Mouse (Mus musculus): ENCODE results near the gene Ppp1r14d.

Ppp1r14d gene

DNA sequence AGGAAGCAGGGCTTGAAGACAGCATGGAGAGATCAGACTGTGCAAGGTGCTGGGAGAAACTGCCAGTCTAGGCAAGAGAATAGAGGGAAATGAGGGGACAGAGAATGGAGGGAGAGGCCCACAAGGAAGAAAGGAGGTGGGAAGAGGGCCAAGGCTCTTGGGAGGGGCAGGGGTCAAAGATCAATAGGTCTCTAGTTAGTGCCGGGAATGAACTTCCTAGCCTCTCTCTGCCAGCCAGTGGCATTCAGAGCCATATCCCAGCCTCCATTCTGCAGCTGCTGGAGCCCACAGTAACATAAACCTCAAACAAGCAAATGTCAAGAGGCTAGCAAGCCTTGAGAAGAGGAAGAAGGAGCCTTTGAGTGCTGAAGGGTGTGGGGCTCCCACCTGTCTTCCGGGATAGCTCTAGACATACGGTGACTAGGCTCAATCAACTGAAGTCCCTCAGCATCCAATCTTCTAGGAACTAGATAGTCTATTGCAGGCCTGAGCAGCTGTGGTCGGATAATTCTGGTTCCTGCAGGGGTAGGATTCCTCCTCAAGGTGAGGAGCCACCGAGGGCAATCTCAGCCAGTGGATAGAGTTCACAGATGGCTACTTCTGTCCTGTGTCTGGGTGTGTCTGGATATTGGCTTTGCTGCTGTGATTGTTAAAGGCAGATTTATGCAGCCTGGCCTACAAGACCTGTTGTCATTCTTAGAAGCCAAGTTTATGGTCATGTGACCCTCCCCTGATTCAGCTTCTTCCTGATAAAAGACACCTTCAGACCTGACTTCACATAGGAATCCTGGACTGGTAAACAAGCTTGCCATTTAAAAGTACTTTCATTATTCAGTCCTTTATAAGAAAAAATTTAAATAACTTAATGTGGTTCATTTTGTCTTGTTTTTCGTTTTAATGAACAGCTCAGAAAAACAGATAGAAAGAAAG is at the start of gene Ppp1r14d:
Ppp1r14d (minus strand) TSS at position 132 of the 930 bp plus-strand sequence.
- peak; percentile 42 to 43 for DNase-seq

DNA sequence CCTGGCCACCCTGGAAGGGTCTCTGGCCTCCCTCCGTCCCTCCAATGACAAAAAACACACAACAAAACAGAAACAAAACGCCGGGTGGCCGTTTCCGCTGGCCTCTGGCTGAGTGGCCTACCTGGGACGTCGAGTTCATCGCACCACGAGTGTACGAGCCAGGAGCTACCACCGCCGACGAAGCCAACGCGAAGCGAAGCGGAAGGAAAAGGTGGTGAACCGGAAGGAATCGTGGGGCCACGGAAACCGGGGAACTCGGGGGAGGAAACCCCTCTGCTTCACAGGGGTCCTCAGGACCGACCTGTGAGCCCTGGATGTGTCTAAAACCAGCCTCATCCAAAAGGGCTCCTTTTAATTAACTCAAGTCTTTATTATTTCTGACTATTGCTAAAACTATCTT is 48.1 kb upstream of the Ppp1r14d start:
- no peak for DNase-seq

DNA sequence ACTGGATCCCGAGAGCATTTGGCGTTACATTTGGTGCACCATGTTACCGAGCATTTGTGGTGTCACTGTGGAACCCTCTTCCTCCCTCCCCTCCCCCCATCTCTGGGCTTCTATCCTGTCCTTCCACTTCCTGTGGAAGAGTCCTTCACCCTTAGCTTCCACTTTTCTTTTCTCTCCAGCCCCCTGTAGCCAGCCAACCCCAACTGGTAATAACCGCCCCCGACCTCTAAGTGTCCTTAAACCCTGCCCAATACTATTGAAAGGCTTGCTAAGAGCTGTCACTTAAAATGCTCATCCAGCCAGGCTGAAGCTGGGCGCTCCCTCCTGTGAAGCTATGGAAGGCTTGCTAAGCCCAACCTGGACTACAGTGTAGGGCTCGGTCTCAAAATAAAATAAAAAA is 47.2 kb upstream of the Ppp1r14d start:
- DNase-seq: no peak

DNA sequence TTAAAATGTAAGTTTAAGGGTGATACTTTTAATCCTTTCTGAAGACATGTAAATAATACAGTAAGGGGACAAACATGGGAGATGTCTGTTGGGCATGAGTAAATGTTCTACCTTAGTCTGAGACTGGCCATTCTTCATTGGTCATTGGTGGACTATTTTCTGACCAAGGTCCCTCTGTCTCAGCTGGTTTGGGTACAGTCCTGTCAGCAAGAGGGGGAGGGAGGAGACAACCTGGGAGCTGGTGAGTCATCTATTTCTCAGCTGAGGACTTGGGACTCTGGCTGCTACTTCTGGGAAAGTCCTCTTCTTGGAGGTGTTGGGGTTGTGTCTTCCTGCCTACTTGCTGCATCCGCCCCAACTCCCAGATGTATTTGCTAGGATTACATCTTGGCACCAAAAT is 44.4 kb upstream of the Ppp1r14d start:
- DNase-seq: no peak

DNA sequence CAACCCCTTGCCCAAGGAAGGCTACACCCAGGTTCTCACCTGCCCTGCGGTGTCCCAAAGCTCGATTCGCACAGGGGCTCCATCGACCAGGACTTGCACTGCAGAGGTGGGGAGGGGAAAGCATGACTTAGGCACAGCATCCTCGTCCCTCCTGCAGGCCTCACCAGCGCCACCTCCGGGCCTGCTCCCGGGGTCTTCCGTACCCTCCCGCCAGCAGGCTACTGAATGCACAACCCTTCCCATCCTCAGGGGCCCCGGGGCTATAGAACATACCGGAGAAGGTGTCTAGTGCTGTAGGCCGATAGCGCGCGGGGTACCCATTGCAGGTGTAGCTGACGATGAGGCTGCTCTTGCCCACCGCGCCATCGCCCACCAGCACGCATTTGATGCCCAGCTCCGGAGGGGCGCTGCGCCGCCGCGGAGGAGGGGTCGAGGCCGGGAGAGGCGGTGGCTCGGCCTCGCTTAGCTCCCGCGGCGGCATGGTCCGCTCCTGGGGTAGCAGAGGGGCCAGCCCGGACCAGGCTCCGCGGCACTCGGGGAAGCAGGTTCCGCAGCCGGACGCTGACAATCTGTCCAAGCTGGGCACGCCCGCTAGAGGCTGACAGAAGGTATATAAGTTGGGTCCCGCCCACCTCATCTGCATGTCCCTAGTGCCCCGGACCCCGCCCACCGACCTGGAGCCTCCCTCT is 41.1 kb upstream of the Ppp1r14d start, which contains the start of gene Rhov:
Rhov (minus strand) TSS at position 630 of the 689 bp plus-strand sequence.
- DNase-seq: peak; percentile 78 to 85

GRCm38 (mm10) chr2:119270286-119270642 is 40.6 kb upstream of the Ppp1r14d start:
- DNase-seq: no peak

- no peak for DNase-seq
Observed at GRCm38 (mm10) chr2:119263813-119264212, 34.1 kb upstream of the Ppp1r14d start.

- peak; percentile 87 to 92 for DNase-seq
Observed at GRCm38 (mm10) chr2:119262978-119263377, 33.3 kb upstream of the Ppp1r14d start.

- DNase-seq: peak in 1 of 2 experiments; percentile 56
Observed at GRCm38 (mm10) chr2:119261326-119261725, 31.6 kb upstream of the Ppp1r14d start.

DNA sequence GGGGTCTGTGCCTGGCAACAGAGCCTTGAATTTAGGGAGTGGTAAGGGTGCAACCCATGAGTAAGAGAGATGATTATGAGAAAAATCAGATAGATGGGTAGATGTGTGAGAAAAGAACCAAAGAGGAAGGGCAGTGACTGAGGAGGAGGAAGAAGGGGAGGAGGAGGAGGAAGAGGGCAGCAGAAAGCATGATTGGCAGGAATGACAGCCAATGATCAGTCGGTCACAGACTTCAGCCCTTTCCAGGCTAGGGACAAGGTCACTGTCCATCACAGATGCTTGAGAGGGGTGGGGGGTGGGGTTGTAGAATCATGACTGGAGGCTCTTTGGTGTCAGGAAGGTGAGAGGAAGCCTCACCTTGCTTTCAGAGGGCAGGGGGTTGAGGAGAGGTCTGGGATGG is 30.8 kb upstream of the Ppp1r14d start:
- no peak for DNase-seq

DNA sequence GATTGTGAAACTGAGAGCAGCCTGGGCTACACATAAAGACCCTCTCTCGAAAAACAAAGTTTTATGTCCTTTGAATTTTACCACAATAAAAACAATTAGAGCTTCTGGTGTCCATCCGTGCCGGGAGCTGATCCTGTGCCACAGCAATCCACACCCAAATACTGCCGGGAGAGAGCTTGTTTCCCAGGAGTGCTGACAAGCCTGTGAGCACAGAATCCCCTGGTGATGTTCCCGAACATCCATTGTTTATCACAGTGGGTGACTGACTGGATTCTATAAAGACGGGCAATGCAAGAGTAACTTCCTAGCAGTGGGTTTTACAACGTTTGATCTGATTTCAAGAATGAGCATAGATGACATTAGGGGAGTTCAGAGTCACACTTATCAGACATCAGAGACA is 25.3 kb upstream of the Ppp1r14d start:
- no peak for DNase-seq

GRCm38 (mm10) chr2:119250826-119251478 is 21.2 kb upstream of the Ppp1r14d start:
- DNase-seq: peak; percentile 85 to 90

DNA sequence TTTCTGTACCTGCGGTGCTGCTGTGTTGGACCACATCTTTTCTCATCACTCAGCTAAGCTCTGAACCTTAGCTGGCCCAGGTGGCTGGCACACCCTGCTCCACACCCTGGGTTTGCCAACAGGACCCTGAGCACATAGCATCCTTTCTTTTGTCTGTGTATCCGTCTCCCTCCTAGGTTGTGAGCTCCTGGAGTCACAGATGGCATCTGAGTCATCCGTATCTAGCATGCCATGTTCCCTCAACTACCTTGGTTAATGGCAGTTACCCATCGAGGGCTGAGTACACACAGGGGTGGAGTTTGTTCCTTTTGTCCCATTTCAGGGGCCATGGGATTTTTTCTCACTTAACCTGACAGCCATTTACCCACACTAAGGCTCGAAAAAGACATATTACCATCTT is 20.7 kb upstream of the Ppp1r14d start:
- no peak for DNase-seq

- peak; percentile 61 to 75 for DNase-seq
Observed at GRCm38 (mm10) chr2:119249592-119250061, 19.9 kb upstream of the Ppp1r14d start.

DNA sequence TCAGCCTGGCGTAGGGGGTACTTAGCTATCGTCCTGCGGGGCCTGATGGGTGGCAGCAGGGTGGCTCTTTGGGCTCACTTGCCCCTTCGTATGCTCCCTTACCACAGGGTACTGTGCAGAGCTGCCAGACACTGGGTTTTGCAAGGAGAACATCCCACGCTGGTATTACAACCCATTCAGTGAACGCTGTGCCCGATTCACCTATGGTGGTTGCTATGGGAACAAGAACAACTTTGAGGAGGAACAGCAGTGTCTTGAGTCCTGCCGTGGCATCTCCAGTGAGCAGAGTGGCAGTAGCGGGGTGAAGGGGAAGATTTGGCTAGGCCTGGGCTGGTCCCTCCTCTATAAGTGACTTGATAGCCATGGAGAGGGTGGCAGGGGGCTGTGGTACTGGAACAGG is 18.2 kb upstream of the Ppp1r14d start:
- no peak for DNase-seq

- no peak for DNase-seq
Observed at GRCm38 (mm10) chr2:119245246-119245645, 15.5 kb upstream of the Ppp1r14d start.

DNA sequence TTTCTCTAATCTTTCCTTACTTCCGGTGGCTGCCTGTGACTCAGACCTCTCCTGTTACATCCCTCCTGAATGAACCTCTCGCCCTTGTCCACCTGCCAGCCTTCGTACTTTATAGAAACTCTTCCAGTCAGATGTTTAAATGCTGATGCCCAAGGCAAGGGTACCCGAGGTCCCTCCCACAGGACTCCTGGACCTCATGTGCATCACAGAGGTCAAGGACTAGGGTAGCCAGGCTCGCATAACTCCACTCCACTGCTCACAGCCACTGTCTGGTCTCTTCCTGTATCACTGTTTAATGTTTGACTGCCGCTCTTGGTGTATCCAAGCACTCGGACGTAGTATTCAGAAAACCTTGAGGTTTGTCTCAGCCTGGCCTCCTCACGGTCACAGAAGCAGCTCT is 12.8 kb upstream of the Ppp1r14d start:
- DNase-seq: no peak

GRCm38 (mm10) chr2:119240819-119241186 is 11.1 kb upstream of the Ppp1r14d start:
- no peak for DNase-seq

- DNase-seq: no peak
Observed at GRCm38 (mm10) chr2:119240075-119240818, 10.5 kb upstream of the Ppp1r14d start.

- DNase-seq: peak; percentile 67 to 78
Observed at GRCm38 (mm10) chr2:119238671-119239070, 9.0 kb upstream of the Ppp1r14d start.

DNA sequence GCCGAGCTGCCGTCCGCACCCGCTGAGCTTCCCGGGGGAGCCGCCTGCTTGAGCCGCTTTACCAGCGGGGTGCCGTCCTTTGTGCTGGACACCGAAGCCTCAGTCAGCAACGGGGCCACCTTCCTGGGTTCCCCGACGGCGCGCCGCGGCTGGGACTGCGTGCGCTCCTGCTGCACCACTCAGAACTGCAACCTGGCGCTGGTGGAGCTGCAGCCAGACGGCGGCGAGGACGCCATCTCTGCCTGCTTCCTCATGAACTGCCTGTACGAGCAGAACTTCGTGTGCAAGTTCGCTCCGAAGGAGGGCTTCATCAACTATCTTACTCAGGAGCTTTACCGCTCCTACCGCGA is 8.1 kb upstream of the Ppp1r14d start:
- DNase-seq: no peak

DNA sequence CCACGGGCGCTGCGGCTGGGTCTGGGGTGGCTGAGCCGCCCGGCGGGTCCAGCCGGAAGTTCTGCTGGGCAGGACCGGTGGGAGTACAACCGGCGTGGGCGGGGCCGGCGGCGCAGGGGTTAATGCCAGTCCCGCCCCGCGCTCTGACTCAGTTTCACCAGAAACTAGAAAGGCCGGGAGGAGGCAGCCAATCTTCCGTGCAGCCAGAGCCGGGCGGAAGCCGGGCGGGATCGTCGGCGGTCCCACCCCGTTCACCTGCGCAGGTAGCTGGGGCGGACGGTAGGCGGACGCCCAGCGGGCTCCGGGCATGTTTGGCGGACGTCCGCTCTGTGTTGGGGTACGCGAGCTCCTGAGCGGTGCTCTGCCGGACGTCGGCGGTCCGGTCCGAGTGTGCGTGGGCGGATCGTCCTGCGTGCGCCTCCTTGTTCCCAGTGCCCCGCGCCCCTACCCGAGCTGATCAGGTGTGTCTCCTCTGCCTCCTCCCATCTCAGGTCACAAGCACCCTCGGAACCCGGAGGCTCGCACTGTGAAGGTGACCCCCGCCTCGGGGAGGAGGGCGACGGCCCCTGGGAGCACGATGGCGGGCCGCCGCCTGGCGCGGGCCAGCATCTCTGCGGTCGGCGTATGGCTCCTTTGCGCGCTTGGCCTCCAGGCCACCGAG is 7.6 kb upstream of the Ppp1r14d start, which contains the start of gene Spint1:
Spint1 (plus strand) TSS at position 153 of the 661 bp plus-strand sequence.
- DNase-seq: peak; percentile 77 to 78
